Mouse (Mus musculus): ENCODE data around the gene Mast4. TPM values are rescaled to one million over a fixed set of nuclear protein-coding genes. Genes with fewer than 3 reads are reported as not detected.

The Mast4 gene
- polyA plus RNA-seq, 1 experiment = 0.27 TPM

- Histone ChIP-seq H3K27ac (ENCODE audit: insufficient read depth, low read depth, low read length) (no peak overlapping the region), H3K4me3 (ENCODE audit: insufficient read depth, low read length) (no peak overlapping the region), H3K4me1 (ENCODE audit: control insufficient read depth, insufficient read depth, low read length) (no peaks in the 10 kb centered on the region)
- TF ChIP-seq CTCF (IDR thresholded peaks at IDR 0.05; ENCODE audit: low read depth, low read length) (no peak), POLR2A (IDR thresholded peaks at IDR 0.05; ENCODE audit: borderline replicate concordance, low read depth, low read length) (no peak)
Observed at GRCm38 (mm10) chr13:102874465-102875143, 459.7 kb downstream of the Mast4 start.

GRCm38 (mm10) chr13:102873412-102874016 lies 460.8 kb downstream of the Mast4 start:
- Histone ChIP-seq H3K4me3 (ENCODE audit: insufficient read depth, low read length) (no peak overlapping the region), H3K4me1 (ENCODE audit: control insufficient read depth, insufficient read depth, low read length) (no peaks in the 10 kb centered on the region), H3K27ac (ENCODE audit: insufficient read depth, low read depth, low read length) (no peak overlapping the region)
- TF ChIP-seq CTCF (IDR thresholded peaks at IDR 0.05; ENCODE audit: low read depth, low read length) (no peak), POLR2A (IDR thresholded peaks at IDR 0.05; ENCODE audit: borderline replicate concordance, low read depth, low read length) (no peak)

GRCm38 (mm10) chr13:102871380-102872104 lies 462.8 kb downstream of the Mast4 start:
- no peak overlapping the region for H3K27ac ChIP-seq (ENCODE audit: insufficient read depth, low read depth, low read length)
- no peak overlapping the region for H3K4me3 ChIP-seq (ENCODE audit: insufficient read depth, low read length)
- H3K4me1 ChIP-seq (ENCODE audit: control insufficient read depth, insufficient read depth, low read length) = no peaks in the 10 kb centered on the region
- TF ChIP-seq POLR2A (IDR thresholded peaks at IDR 0.05; ENCODE audit: borderline replicate concordance, low read depth, low read length) (no peak), CTCF (IDR thresholded peaks at IDR 0.05; ENCODE audit: low read depth, low read length) (no peak)

- TF ChIP-seq POLR2A (IDR thresholded peaks at IDR 0.05; ENCODE audit: borderline replicate concordance, low read depth, low read length) (no peak), CTCF (IDR thresholded peaks at IDR 0.05; ENCODE audit: low read depth, low read length) (no peak)
- H3K4me1 ChIP-seq (ENCODE audit: control insufficient read depth, insufficient read depth, low read length) = no peaks in the 10 kb centered on the region
Observed at GRCm38 (mm10) chr13:102869541-102869940, 464.8 kb downstream of the Mast4 start.

GRCm38 (mm10) chr13:102866816-102867215 lies 467.5 kb downstream of the Mast4 start:
- TF ChIP-seq CTCF (IDR thresholded peaks at IDR 0.05; ENCODE audit: low read depth, low read length) = no peak
- TF ChIP-seq POLR2A (IDR thresholded peaks at IDR 0.05; ENCODE audit: borderline replicate concordance, low read depth, low read length) = no peak
- Histone ChIP-seq H3K27ac (ENCODE audit: insufficient read depth, low read depth, low read length) (no peak overlapping the region), H3K4me3 (ENCODE audit: insufficient read depth, low read length) (no peak overlapping the region), H3K4me1 (ENCODE audit: control insufficient read depth, insufficient read depth, low read length) (no peaks in the 10 kb centered on the region)

More at GRCm38 (mm10) chr13:102869541-102869940, 464.8 kb downstream of the Mast4 start:
- Histone ChIP-seq H3K27ac (ENCODE audit: insufficient read depth, low read depth, low read length) (no peak overlapping the region), H3K4me3 (ENCODE audit: insufficient read depth, low read length) (no peak overlapping the region)

- no peak overlapping the region for H3K27ac ChIP-seq (ENCODE audit: insufficient read depth, low read depth, low read length)
- TF ChIP-seq CTCF (IDR thresholded peaks at IDR 0.05; ENCODE audit: low read depth, low read length) (no peak), POLR2A (IDR thresholded peaks at IDR 0.05; ENCODE audit: borderline replicate concordance, low read depth, low read length) (no peak)
- no peaks in the 10 kb centered on the region for H3K4me1 ChIP-seq (ENCODE audit: control insufficient read depth, insufficient read depth, low read length)
- no peak overlapping the region for H3K4me3 ChIP-seq (ENCODE audit: insufficient read depth, low read length)
Observed at GRCm38 (mm10) chr13:102865971-102866724, 468.1 kb downstream of the Mast4 start.

GRCm38 (mm10) chr13:102865494-102865893 lies 468.8 kb downstream of the Mast4 start:
- Histone ChIP-seq H3K4me3 (ENCODE audit: insufficient read depth, low read length) (no peak overlapping the region), H3K27ac (ENCODE audit: insufficient read depth, low read depth, low read length) (no peak overlapping the region), H3K4me1 (ENCODE audit: control insufficient read depth, insufficient read depth, low read length) (no peaks in the 10 kb centered on the region; the same call in 1 of the 2 replicates)
- TF ChIP-seq POLR2A (IDR thresholded peaks at IDR 0.05; ENCODE audit: borderline replicate concordance, low read depth, low read length) (no peak), CTCF (IDR thresholded peaks at IDR 0.05; ENCODE audit: low read depth, low read length) (no peak)

GRCm38 (mm10) chr13:102864840-102865239 lies 469.5 kb downstream of the Mast4 start:
- no peak overlapping the region for H3K4me3 ChIP-seq (ENCODE audit: insufficient read depth, low read length)
- no peak overlapping the region for H3K27ac ChIP-seq (ENCODE audit: insufficient read depth, low read depth, low read length)
- no peaks in the 10 kb centered on the region; the same call in 1 of the 2 replicates for H3K4me1 ChIP-seq (ENCODE audit: control insufficient read depth, insufficient read depth, low read length)
- TF ChIP-seq POLR2A (IDR thresholded peaks at IDR 0.05; ENCODE audit: borderline replicate concordance, low read depth, low read length) (no peak), CTCF (IDR thresholded peaks at IDR 0.05; ENCODE audit: low read depth, low read length) (no peak)

- Histone ChIP-seq H3K4me3 (ENCODE audit: insufficient read depth, low read length) (no peak overlapping the region), H3K27ac (ENCODE audit: insufficient read depth, low read depth, low read length) (no peak overlapping the region), H3K4me1 (ENCODE audit: control insufficient read depth, insufficient read depth, low read length) (no peaks in the 10 kb centered on the region; the same call in 1 of the 2 replicates)
- no peak for TF ChIP-seq POLR2A (IDR thresholded peaks at IDR 0.05; ENCODE audit: borderline replicate concordance, low read depth, low read length)
- TF ChIP-seq CTCF (IDR thresholded peaks at IDR 0.05; ENCODE audit: low read depth, low read length) = no peak
Observed at GRCm38 (mm10) chr13:102864079-102864478, 470.2 kb downstream of the Mast4 start.
